ENCODE assay signal across 32 mouse cellular contexts in the genomic region with DNA sequence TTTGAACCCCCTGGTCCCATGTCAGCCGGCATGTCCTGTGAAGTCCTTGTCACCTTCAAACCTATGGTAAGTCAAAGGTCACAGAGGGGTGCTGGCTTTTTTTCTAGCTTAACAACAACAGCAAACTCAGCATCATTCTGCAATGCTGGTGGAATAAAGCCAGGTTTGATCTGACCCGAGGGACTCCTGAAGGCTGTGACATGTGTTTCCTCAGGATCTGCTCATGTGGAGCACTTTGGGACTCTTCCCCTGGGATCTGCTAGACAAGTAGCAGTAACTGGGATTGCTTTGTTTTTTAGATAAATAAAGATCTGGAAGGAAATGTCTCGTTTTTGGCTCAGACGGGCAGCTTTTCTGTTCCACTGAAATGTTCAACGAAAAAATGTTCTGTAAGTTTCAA. TPM values are rescaled to one million over a fixed set of nuclear protein-coding genes. Genes with fewer than 3 reads are reported as not detected.
DNase-seq lines count a peak whose midpoint lies in the region; ATAC-seq lines count a peak whose summit lies in the region.
"Had no signal": no experiment of that assay in that cellular context is flagged by ENCODE, and none has a peak within 500 bp of the region (broad histone marks: within the 10 kb centered on the region; RNA-seq: fewer than 3 reads in every experiment).

No protein-coding gene starts in this region.

- no peak overlapping the region for H3K9ac ChIP-seq in kidney, embryonic 14.5 days (ENCODE audit: low read depth, low read length)
- H3K9ac ChIP-seq: heart, embryonic 13.5 days; hindbrain, embryonic 14.5 days; liver, embryonic 14.5 days; neural tube, embryonic 15.5 days; stomach, embryonic 15.5 days had no signal

- H3K27me3 ChIP-seq in kidney, embryonic 14.5 days (ENCODE audit: control insufficient read depth, insufficient read depth, low read length) = no peaks in the 10 kb centered on the region
- H3K27me3 ChIP-seq: CH12.LX; heart, embryonic 13.5 days; neural tube, embryonic 15.5 days; stomach, embryonic 15.5 days had no signal

- H3K4me2 ChIP-seq in kidney, embryonic 14.5 days (replicated peaks; ENCODE audit: low read depth, low read length) = no peak overlapping the region
- H3K4me2 ChIP-seq: heart, embryonic 13.5 days; hindbrain, embryonic 14.5 days; neural tube, embryonic 15.5 days; stomach, embryonic 15.5 days had no signal

- H3K9me3 ChIP-seq in kidney, embryonic 14.5 days (ENCODE audit: control insufficient read depth, low read length) = no peaks in the 10 kb centered on the region
- H3K9me3 ChIP-seq: heart, embryonic 13.5 days; neural tube, embryonic 15.5 days; stomach, embryonic 15.5 days had no signal

- WGBS in kidney, embryonic 14.5 days = 71% methylated on average over 5 of the region's 5 CpGs

- H3K4me3 ChIP-seq in kidney, embryonic 14.5 days (ENCODE audit: low read length) = no peak overlapping the region
- H3K4me3 ChIP-seq: erythroblast, embryonic 14.5 days; heart, embryonic 13.5 days; neural tube, embryonic 15.5 days; stomach, embryonic 15.5 days had no signal

- no peaks in the 10 kb centered on the region for H3K36me3 ChIP-seq in kidney, embryonic 14.5 days (ENCODE audit: control insufficient read depth, insufficient read depth, low read length)
- H3K36me3 ChIP-seq: heart, embryonic 13.5 days; neural tube, embryonic 15.5 days; stomach, embryonic 15.5 days had no signal

- H3K27ac ChIP-seq in kidney, embryonic 14.5 days (ENCODE audit: low read depth, low read length) = no peak overlapping the region
- H3K27ac ChIP-seq: heart, embryonic 13.5 days; hindbrain, embryonic 14.5 days; liver, embryonic 14.5 days; macrophage; neural tube, embryonic 15.5 days; stomach, embryonic 15.5 days had no signal

- no peak for ATAC-seq in kidney, embryonic 14.5 days (ENCODE audit: low FRiP score, low TSS enrichment)
- ATAC-seq: forebrain, embryonic 16.5 days; intestine, postnatal 0 days had no signal

- intact Hi-C loops in heart, postnatal 10 days (cut with DNase I) = no loop called here
- intact Hi-C loops in heart, postnatal 25 days (cut with DNase I) = no loop called here

- no peaks in the 10 kb centered on the region for H3K4me1 ChIP-seq in kidney, embryonic 14.5 days (ENCODE audit: control insufficient read depth, insufficient read depth, low read length)
- H3K4me1 ChIP-seq: heart, embryonic 13.5 days; neural tube, embryonic 15.5 days; stomach, embryonic 15.5 days had no signal

- peak; percentile 29 for DNase-seq in adrenal gland, postnatal 10 days
- no peak for DNase-seq in adrenal gland, adult 18-20 months (ENCODE audit: low spot score in 2 of 2)
- peak; percentile 20 to 37 for DNase-seq in heart, postnatal 10 days
- no peak for DNase-seq in heart, postnatal 25 days (ENCODE audit: low spot score)
- DNase-seq in kidney, adult 9 months = peak; percentile 26
- no peak for DNase-seq in frontal cortex, postnatal 25 days (ENCODE audit: low spot score in 2 of 2)
- DNase-seq: cerebellum, adult 2 months; cerebellum, postnatal 14 days; liver; lung, adult 2 months; lung, postnatal 10 days; midbrain, embryonic 14.5 days; retina, postnatal 1 day; right cerebral cortex, postnatal 14 days had no signal

RNA-seq across cellular contexts. Expression of gene Cfap74, which starts 25.0 kb away (rescaled TPM):
- 1 to 10 TPM in 1 of 2 experiments, under 1 TPM in 1; 0.48 to 1.1 TPM for total RNA-seq in adrenal gland, postnatal 10 days (2021)
- total RNA-seq in adrenal gland, adult 18-20 months (2021) = 1 to 10 TPM in 1 of 2 experiments, under 1 TPM in 1; 0.63 to 1.6 TPM
- under 1 TPM; 0.30 to 0.34 TPM for total RNA-seq in heart, postnatal 10 days (2021)
- total RNA-seq in heart, postnatal 25 days (2021) = under 1 TPM in 1 of 2 experiments, not detected in 1; 0.36 TPM
- 2.2 and 2.3 TPM in 2 replicates for polyA plus RNA-seq in kidney, embryonic 14.5 days (2014; fragmentation: Nextera tagmentation; extraction: Ambion mirVana)
- total RNA-seq: megakaryocyte-erythroid progenitor cell, adult 5-6 weeks had no signal
- polyA plus RNA-seq: erythroblast, embryonic 14.5 days had no signal

RNA-seq across cellular contexts. Expression of gene Tmem52, which starts 34.9 kb away (rescaled TPM):
- total RNA-seq in adrenal gland, postnatal 10 days (2021) = 10 to 100 TPM; 14.9 to 17.5 TPM
- 1 to 10 TPM; 5.9 to 7.5 TPM for total RNA-seq in adrenal gland, adult 18-20 months (2021)
- 1 to 10 TPM in 1 of 2 experiments, not detected in 1; 2.2 TPM for total RNA-seq in heart, postnatal 10 days (2021)
- 1 to 10 TPM; 7.1 to 8.1 TPM for total RNA-seq in heart, postnatal 25 days (2021)
- polyA plus RNA-seq in kidney, embryonic 14.5 days (2014; fragmentation: Nextera tagmentation; extraction: Ambion mirVana) = 0.44 and 0.57 TPM in 2 replicates
- total RNA-seq: megakaryocyte-erythroid progenitor cell, adult 5-6 weeks had no signal
- polyA plus RNA-seq: C2C12; erythroblast, embryonic 14.5 days; forebrain, embryonic 11.5 days; forebrain, embryonic 16.5 days; heart, embryonic 13.5 days; limb, embryonic 11.5 days; liver, embryonic 14.5 days; macrophage had no signal

RNA-seq across cellular contexts. Expression of gene Gabrd, which starts 36.1 kb away (rescaled TPM):
- total RNA-seq in adrenal gland, postnatal 10 days (2021) = under 1 TPM; 0.21 to 0.45 TPM
- under 1 TPM in 1 of 2 experiments, not detected in 1; 0.16 TPM for total RNA-seq in adrenal gland, adult 18-20 months (2021)
- total RNA-seq in heart, postnatal 10 days (2021) = not detected
- not detected for total RNA-seq in heart, postnatal 25 days (2021)
- polyA plus RNA-seq in kidney, embryonic 14.5 days (2014; fragmentation: Nextera tagmentation; extraction: Ambion mirVana) = 0.07 TPM in 1 of 2 replicates, not detected in the other
- total RNA-seq: ES-E14; heart, postnatal 14 days had no signal
- polyA plus RNA-seq: C2C12; embryonic facial prominence, embryonic 14.5 days; erythroblast, embryonic 14.5 days; forebrain, embryonic 11.5 days; heart, embryonic 13.5 days; liver, embryonic 14.5 days; midbrain, embryonic 14.5 days; stomach, embryonic 15.5 days had no signal

RNA-seq across cellular contexts. Expression of gene Gnb1, which starts 57.2 kb away (rescaled TPM):
- total RNA-seq in adrenal gland, postnatal 10 days (2021) = 100 to 1,000 TPM; 375 to 395 TPM
- total RNA-seq in adrenal gland, adult 18-20 months (2021) = 100 to 1,000 TPM; 436 to 441 TPM
- total RNA-seq in heart, postnatal 10 days (2021) = 100 to 1,000 TPM; 309 to 321 TPM
- 100 to 1,000 TPM; 166 to 196 TPM for total RNA-seq in heart, postnatal 25 days (2021)
- polyA plus RNA-seq in kidney, embryonic 14.5 days (2014; fragmentation: Nextera tagmentation; extraction: Ambion mirVana) = 493 and 553 TPM in 2 replicates

Comparison
In these comparisons a context has a peak if more than half of its experiments do, and no peak if none do; other contexts are left out.
1. DNase-seq: peak in adrenal gland, postnatal 10 days (single experiment), heart, postnatal 10 days (2 of 2) and kidney, adult 9 months (single experiment); none in adrenal gland, adult 18-20 months (0 of 2), heart, postnatal 25 days (single experiment) and frontal cortex, postnatal 25 days (0 of 2).